Mouse (Mus musculus) adipocyte (in vitro differentiated cells): ENCODE measurements around the gene Ttc13.

ENCODE experiments used
- DNase-seq: peaks from one replicate; pipeline ENCODE4 v3.0.0-alpha.2; 2016; ENCODE audit warnings: low spot score

Ttc13 gene

GRCm38 (mm10) chr8:124721862-124722515 is at the start of gene Ttc13, which contains the start of gene Arv1:
Gene Ttc13 (minus strand): TSS chr8:124721983.
Gene Arv1 (plus strand): TSS chr8:124722139.
- DNase-seq, result peak; percentile 97

- no peak for DNase-seq
Observed at GRCm38 (mm10) chr8:124763061-124763460, 41.3 kb upstream of the Ttc13 start.

GRCm38 (mm10) chr8:124758544-124758943 is 36.8 kb upstream of the Ttc13 start:
- no peak for DNase-seq

- DNase-seq, result no peak
Observed at GRCm38 (mm10) chr8:124756601-124757000, 34.8 kb upstream of the Ttc13 start.

- DNase-seq, result no peak
Observed at GRCm38 (mm10) chr8:124756153-124756552, 34.4 kb upstream of the Ttc13 start.

- no peak for DNase-seq
Observed at GRCm38 (mm10) chr8:124755481-124755880, 33.7 kb upstream of the Ttc13 start.

- no peak for DNase-seq
Observed at GRCm38 (mm10) chr8:124754792-124755190, 33.0 kb upstream of the Ttc13 start.

- no peak for DNase-seq
Observed at GRCm38 (mm10) chr8:124754101-124754791, 32.5 kb upstream of the Ttc13 start.

- no peak for DNase-seq
Observed at GRCm38 (mm10) chr8:124752325-124752862, 30.6 kb upstream of the Ttc13 start.

GRCm38 (mm10) chr8:124751709-124752173 is 30.0 kb upstream of the Ttc13 start, which contains the start of gene Fam89a:
Gene Fam89a (minus strand): TSS chr8:124751832.
- DNase-seq, result no peak

GRCm38 (mm10) chr8:124751191-124751590 is 29.4 kb upstream of the Ttc13 start:
- no peak for DNase-seq

- DNase-seq, result no peak
Observed at GRCm38 (mm10) chr8:124746661-124747060, 24.9 kb upstream of the Ttc13 start.

GRCm38 (mm10) chr8:124739268-124739667 is 17.5 kb upstream of the Ttc13 start:
- DNase-seq, result no peak

- no peak for DNase-seq
Observed at GRCm38 (mm10) chr8:124735371-124735911, 13.7 kb upstream of the Ttc13 start.

GRCm38 (mm10) chr8:124732828-124733227 is 11.0 kb upstream of the Ttc13 start:
- no peak for DNase-seq

GRCm38 (mm10) chr8:124724301-124724700 is 2.5 kb upstream of the Ttc13 start:
- no peak for DNase-seq

- DNase-seq, result no peak
Observed at GRCm38 (mm10) chr8:124720938-124721861, 583 bp downstream of the Ttc13 start.

- DNase-seq, result no peak
Observed at GRCm38 (mm10) chr8:124720133-124720532, 1.6 kb downstream of the Ttc13 start.

GRCm38 (mm10) chr8:124715736-124716135 is 6.0 kb downstream of the Ttc13 start:
- no peak for DNase-seq

- no peak for DNase-seq
Observed at GRCm38 (mm10) chr8:124713207-124713606, 8.6 kb downstream of the Ttc13 start.

GRCm38 (mm10) chr8:124705823-124706222 is 16.0 kb downstream of the Ttc13 start:
- DNase-seq, result no peak

GRCm38 (mm10) chr8:124704376-124704775 is 17.4 kb downstream of the Ttc13 start:
- DNase-seq, result no peak
